Mouse (Mus musculus) lung, postnatal 14 days (tissue): ENCODE results near the gene Clrn3.
A peak's percentile ranks its signal among the peaks of the same experiment; 100 is the strongest.

ENCODE experiments used
- DNase-seq: peaks from one replicate; pipeline ENCODE4 v3.0.0; 2021

Clrn3 gene

DNA sequence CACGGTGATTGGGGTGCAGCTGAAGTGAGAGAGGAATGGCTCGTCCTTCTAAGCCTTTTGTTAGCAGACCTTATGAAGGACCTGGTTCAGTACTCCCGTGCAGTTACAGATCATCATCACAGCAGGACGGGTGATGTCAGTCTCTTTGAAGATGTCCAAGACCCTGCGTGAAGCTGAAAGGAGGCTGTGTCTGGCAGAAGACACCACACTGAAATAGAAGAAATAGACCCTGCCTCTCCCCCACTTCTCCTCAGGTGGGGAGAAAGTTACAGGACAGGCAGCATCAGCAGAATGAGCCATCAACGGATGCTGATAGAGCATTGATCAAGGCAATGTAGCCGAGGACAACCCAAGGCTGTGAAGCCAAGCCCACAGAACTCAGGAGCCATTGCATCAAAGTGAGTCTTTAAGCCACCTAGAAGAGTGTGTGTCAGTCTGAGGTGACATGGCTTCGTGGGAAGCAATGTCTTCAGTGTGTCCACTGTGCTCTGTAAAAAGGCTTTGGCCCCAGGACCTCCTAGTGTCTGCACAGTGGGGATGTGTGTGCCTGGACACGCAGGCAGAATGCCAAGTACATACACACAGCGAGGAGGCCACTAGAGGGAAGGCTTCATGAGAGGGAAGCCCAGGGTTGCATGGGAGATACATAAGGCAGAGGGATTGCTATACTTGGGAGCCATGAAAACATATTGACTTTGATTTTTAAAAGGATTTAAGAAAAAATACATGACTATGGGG lies 41.6 kb downstream of the Clrn3 start:
- no peak for DNase-seq

DNA sequence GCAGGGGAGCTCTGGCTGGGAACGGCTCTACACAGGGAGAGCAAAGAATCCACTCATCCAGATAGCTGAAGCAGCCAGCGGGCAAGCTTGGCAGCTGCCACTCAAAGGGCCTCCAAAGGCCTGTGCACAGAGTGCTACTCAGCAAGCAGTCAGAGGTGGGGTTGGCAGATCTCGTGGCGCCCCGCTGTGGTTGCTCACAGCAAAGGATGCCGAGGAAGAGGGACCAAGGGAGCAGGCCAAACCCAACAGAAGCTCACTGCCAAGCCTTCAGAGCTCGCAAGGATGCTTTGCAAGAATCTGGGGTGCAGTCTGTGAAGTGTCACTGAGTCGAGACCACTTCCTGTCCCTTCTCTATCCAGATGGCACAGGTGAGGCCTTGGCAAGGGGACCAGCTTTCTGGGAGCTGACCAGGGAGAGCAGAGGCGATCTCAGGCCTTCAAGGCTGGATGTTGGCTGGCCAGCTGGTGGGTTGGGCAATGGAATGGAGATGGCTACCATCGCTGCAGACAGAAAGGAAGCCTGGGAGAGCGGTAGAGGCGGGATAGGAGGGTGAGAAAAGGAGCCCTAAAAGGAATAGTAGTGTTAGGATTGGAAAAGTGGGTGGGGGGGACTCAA lies 42.6 kb downstream of the Clrn3 start:
- DNase-seq, result peak; percentile 4

DNA sequence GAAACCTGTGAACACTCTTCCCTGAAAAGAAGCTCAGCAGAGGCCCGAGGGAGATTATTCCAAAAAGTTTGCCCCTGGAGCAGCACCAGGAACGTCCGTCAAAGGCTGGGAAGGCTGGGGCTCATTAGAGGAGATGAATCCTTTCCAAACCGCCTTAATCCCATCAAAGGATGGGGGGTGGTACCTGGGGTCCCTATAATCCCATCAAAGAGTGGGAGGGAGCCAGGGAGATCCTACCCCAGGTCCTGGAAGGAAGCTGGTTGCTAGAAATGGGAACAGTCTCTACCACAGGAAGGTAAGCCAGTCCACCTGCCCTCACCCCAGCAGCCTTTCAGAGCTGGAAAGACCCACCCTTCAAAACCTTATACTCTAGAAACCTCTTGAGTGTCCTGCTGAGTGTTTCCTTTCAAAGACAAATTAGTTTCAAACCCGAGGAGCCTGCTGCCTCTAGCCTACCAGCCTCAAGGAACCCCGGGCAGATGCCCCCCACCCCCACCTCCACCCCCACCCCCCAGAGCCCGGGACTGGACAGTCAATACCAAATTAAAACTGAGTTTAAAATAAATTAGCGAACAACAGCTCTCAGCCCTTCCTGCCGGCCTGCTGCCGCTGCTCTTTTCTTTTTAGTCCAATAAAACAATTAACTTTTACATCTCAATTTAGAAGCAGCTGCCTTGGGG lies 43.2 kb downstream of the Clrn3 start:
- DNase-seq, result no peak

DNA sequence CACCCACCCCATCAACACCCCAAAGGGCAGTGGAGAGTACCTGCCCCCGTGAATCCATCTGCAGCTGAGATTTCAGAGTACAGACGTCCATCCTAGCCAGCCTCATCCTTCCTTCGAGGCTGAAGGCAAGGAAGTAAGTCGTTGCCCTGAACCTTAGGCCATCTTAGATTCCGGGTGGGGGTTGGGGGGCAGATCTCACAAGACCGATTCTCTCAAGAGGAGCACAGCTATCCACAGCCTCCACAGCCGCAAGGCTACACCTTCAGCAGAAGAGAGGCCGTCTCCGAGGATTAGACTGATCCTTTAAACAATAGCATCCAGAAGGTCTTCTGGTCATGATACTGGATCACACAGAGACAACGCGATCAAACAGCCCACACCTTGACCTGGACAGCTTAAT lies 44.1 kb downstream of the Clrn3 start:
- DNase-seq, result no peak

DNA sequence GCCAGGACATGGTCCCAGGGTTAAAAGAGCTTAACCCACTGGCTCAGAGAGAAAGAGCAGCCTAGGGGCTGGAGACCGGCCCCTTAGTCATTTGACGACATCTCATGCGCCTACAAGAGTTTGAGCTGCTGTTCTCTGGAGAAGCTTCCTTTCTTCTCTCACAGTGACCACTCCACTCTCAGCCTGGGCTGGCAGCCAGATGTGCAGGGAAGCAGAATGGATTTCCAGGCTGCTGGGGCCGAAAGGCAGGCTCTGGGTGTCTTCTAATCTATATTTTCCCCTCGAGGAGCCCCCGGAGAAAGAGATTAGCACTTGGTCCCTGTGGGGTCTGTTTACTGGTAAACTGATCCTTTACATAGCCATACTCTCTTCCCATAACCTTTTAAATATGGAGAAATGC lies 44.7 kb downstream of the Clrn3 start:
- DNase-seq, result no peak

DNA sequence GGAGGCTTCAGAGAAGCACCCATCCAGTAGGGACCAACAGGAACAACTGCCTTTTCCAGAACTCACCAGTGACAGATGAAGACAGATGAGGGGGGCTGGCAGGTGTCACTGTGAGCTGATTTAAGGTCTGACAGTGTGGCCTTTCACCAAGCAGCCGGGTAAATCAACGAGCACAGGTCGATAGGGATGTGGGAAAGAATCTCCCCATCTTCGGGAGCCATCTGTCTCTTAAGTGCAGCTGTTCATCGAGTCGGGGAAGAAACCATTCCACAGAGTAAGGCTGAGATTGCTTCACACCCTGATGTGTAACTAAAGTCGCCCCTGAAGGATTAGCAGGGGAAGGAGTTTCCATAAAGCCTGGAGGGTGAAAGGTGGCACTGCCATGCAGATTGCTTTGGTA lies 47.3 kb downstream of the Clrn3 start:
- no peak for DNase-seq

DNA sequence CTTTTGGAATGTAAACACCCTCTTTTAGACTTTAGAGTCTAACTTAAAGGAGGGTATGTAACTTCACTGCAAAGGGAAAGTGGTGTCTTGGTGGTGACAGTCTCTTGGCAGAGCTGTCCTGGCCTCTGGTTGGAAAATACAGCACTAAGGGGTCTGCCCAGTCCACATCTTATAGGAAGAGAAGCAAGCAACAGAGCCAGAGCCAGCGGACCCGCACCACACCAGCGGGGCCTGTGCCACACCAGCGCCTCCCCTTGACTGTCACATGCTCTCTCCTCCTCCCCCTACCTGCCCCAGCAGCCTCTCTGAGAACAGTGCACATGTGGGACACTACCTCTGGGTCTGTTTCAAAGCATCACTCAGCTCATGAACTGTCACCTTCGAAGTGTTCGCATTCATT lies 48.5 kb downstream of the Clrn3 start:
- no peak for DNase-seq

DNA sequence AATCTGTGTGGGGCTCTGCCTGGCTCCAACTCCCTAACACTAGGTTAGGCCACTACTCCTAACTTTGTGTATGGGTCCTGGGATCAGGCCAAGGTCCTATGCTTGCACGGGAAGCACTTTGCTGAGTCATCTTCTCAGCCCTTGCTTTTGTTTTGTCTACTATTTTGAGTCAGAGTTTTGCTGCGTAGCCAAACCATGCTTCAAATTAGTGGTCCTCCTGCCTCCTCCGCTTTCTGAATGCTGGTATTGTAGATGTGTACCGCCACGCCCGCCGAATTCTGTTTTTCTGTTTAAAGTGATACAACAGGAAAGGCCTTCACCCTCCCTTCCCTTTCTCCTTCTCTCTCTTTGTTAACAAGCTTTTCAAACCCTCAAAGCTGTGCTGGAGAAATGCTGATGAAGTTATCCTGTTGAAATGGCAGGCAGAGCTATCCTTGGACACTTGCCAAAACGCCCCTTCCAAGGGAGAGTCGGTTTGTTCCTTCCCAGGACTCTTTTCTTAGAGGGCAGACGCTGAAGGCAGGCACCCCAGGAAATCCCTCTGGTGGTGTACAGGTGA lies 49.1 kb downstream of the Clrn3 start:
- no peak for DNase-seq

DNA sequence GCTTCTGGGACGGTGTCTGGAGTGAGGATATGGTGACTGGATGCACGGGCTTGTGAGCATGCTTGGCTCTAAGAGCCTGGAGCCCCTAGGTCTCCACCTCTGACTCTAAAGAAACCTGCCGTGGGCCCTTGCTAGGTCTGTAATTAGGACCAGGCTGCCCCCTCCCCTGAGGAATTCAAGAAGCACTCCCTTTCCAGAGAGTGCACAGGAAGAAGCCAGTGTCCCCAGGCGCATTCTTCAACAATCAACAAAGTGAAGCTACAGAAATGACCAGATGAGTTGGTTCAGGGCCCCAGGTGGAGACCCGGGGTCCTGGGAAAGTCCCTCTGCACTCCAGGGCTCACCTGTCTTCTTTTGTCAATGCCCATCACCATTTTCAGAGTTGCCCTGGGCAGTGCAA lies 51.2 kb downstream of the Clrn3 start:
- DNase-seq, result no peak

DNA sequence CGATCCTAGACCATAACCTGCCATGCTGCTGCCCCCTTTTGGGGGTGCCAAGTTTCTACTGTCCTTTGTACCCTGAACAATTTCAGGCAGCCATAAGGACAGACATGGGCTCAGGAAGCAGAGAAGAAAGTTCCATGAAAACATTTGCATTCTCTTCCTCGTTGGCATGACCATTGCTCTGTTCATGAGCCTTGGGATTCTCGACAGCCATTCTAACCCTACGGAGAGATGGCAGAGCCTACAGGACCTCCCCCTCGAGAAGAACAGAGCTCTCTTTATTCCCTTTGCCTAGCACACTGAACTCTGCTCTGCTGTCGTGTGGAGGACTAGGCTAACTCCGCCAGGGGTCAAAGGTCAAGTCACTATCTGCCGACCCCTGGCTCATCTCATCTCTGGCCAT lies 52.5 kb downstream of the Clrn3 start:
- no peak for DNase-seq

DNA sequence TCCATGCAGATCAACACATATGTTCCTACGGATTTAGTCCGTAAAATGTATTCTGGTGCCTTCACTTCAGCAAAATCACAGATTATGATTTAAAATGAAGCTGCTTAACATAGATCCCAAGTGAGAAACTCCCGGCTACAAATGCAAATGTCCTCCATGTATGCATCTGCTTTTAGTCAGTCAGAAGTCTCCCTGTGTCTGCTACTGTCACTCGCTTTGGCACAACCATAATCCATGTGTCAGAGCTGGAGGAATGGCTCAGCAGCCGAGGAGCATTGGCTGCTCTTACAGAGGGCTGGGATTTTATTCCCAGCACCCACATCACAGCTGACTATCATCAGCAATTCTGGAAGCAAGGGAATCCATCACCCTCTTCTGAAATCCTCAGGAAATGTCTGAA lies 58.1 kb downstream of the Clrn3 start:
- no peak for DNase-seq

DNA sequence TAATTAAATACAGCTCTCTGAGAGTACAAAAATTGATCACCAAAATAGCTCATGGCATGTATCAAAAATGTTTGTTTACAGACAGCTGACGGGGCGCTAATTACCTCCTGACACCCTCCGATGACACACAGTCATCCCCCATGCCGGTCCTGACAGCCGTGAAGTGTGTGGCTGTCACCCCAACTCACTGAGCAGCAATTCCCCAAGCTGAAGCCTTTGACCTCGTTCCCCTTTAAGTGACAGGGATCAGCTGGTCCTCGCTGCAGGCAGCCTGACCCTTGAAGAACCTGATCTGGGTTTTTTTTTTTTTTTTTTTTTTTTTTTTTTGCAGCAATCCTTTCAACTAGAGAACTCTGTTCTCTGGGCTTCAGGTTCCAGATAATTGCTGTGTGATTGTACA lies 59.8 kb downstream of the Clrn3 start:
- no peak for DNase-seq

DNA sequence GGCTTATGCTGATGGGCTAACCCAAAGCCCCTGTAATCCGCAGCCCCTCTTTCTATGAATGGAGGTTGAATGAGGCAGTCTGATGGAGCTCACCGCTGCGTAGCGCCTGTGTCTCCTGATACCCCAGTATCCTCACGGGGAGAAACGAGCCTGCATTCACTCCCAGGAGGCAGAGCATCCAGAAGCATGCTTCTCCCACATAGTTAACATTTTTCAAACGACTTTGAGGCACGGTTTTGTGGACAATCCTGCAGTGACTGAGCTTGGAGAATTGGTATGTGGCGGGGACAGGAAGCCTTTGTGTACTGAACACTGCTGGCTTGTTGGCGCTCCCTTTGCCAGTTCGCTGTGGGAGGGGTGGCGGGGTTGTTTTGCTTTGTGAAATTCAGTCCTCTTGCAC lies 63.2 kb downstream of the Clrn3 start:
- peak; percentile 10 for DNase-seq

DNA sequence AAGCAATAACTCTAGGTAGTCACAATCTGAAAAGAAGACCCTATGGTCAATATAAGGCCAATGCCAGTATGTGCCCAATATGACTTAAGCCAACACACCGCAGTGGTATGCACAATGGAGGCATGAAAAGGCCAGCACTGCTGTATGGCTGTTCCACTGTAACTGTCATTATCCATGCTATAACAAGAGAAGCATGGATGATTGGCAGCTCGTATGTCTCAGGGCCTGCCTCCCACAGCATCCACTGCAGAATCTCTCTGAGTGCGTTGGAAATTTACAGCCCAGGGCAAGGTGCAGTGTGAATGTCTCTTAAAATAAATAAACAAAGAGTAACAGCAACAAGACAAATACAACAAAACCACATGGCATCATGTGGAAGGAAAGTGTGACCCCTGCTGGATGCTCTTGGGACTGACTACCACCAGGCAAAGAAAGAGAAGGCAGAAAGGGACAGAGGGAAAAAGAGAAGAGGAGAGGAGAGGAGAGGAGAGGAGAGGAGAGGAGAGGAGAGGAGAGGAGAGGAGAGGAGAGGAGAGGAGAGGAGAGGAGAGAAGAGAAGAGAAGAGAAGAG lies 63.7 kb downstream of the Clrn3 start:
- DNase-seq, result peak; percentile 42
